8 mouse cellular contexts compared by ENCODE assay signal in the genomic region with DNA sequence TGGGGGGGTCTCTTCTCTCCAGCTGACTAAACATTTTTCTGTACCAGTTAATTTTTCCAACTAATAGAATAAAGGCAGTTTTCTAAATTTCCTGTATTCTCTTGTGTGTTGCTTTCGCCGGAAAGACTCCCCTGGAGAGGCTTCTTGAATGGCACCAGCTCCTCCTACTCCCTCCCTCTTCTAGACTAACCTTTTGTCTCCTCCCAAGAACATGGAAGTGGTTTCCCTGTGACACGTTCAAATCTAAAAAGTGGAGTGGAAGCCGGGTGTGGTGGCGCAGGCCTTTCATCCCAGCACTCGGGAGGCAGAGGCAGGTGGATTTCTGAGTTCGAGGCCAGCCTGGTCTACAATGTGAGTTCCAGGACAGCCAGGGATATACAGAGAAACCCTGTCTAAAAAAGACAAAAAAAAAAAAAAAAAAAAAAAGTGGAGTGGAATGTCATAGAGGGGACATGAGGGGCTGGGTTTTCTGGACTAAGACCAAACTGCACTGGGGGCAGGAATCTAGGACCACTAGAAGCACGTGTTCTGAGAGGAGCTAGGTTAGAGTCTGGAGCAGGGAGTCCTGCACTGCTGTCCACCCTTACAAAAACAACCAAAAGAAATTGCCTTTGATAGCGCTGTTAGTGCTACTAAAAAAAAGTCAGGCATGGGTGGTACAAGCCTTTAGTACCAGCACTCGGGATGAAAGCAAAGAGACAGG. TPM values are rescaled to one million over a fixed set of nuclear protein-coding genes. Genes with fewer than 3 reads are reported as not detected.
DNase-seq lines count a peak whose midpoint lies in the region; ATAC-seq and TF ChIP-seq lines count a peak whose summit lies in the region.

No protein-coding gene starts in this region.

- peaks cover 15% of the 10 kb centered on the region for H3K36me3 ChIP-seq in heart, adult 2 months (ENCODE audit: control insufficient read depth, insufficient read depth, low read length)
- peaks cover 23% of the 10 kb centered on the region for H3K36me3 ChIP-seq in heart, embryonic 16.5 days (ENCODE audit: control insufficient read depth, insufficient read depth)
- H3K36me3 ChIP-seq in macrophage (ENCODE audit: inconsistent target), result peaks cover 24% of the 10 kb centered on the region; the same call in 1 of the 2 replicates

- no peak for TF ChIP-seq CTCF in heart, adult 2 months (IDR thresholded peaks at IDR 0.05)

- H3K4me2 ChIP-seq in heart, embryonic 16.5 days (ENCODE audit: low read depth, low read length), result peak overlapping the region; percentile 73

- WGBS in heart, adult 2 months, result 49% methylated on average over 10 of the region's 10 CpGs
- 63% methylated on average over 10 of the region's 10 CpGs for WGBS in heart, embryonic 16.5 days
- WGBS in macrophage (ENCODE audit: missing documents), result 60% methylated on average over 10 of the region's 10 CpGs

- no peak for TF ChIP-seq EP300 in heart, adult 2 months (IDR thresholded peaks at IDR 0.05; ENCODE audit: insufficient read depth, low read depth, low read length)

- ATAC-seq in heart, embryonic 16.5 days (replicated peaks; ENCODE audit: extremely low read depth, insufficient read depth, low FRiP score), result no peak

- no peak for DNase-seq in heart, adult 2 months
- no peak for DNase-seq in heart, postnatal 14 days
- peak; percentile 53 for DNase-seq in ES-CJ7 (ENCODE audit: low read depth, low spot score)
- DNase-seq in Muller cell, postnatal 12 days (ENCODE audit: inconsistent ontology term), result no peak
- DNase-seq in adrenal gland, postnatal 25 days, result no peak
- no peak for DNase-seq in c-Kit-positive CD71-positive TER-119-positive erythroid progenitor cells, embryonic 14.5 days (ENCODE audit: low spot score)

- H3K79me2 ChIP-seq in heart, adult 2 months (replicated peaks; ENCODE audit: control insufficient read depth, insufficient read depth, low read length), result no peaks in the 10 kb centered on the region
- H3K79me2 ChIP-seq in macrophage (ENCODE audit: inconsistent target), result peaks cover 54% of the 10 kb centered on the region

- H3K9ac ChIP-seq in heart, adult 2 months (ENCODE audit: low read depth, low read length), result no peak overlapping the region
- H3K9ac ChIP-seq in heart, embryonic 16.5 days (ENCODE audit: low read length), result no peak overlapping the region

- no peak for TF ChIP-seq POLR2A in heart, adult 2 months (IDR thresholded peaks at IDR 0.05; ENCODE audit: insufficient read depth, low read depth, low read length)

- H3K27me3 ChIP-seq in heart, adult 2 months (ENCODE audit: control insufficient read depth, insufficient read depth, low read length), result no peaks in the 10 kb centered on the region
- no peaks in the 10 kb centered on the region for H3K27me3 ChIP-seq in heart, embryonic 16.5 days (ENCODE audit: control insufficient read depth, insufficient read depth, low read length)

- H3K4me3 ChIP-seq in heart, adult 2 months, result no peak overlapping the region
- no peak overlapping the region for H3K4me3 ChIP-seq in heart, embryonic 16.5 days (ENCODE audit: low read length)
- no peak overlapping the region for H3K4me3 ChIP-seq in macrophage (ENCODE audit: inconsistent target)

- intact Hi-C loops in heart, adult 2 months (cut with DNase I), result loop anchor here (2.0 kb wide), 1 partner anchor 29 kb away; no protein-coding TSS in a partner anchor
- intact Hi-C loops in heart, postnatal 14 days (cut with DNase I), result loop anchor here (2.0 kb wide), 2 partner anchors 13 to 31 kb away; partner anchors contain the start of genes Rhoa and Tcta

- peaks cover 12% of the 10 kb centered on the region for H3K4me1 ChIP-seq in heart, adult 2 months (ENCODE audit: control insufficient read depth, insufficient read depth, low read length)
- peaks cover 23% of the 10 kb centered on the region for H3K4me1 ChIP-seq in heart, embryonic 16.5 days (ENCODE audit: control insufficient read depth, insufficient read depth, low read length)

- peak overlapping the region; percentile 96 for H3K27ac ChIP-seq in heart, adult 2 months
- H3K27ac ChIP-seq in heart, embryonic 16.5 days (ENCODE audit: low read length), result peak overlapping the region; percentile 97
- H3K27ac ChIP-seq in macrophage, result peak overlapping the region; percentile 98

- H3K9me3 ChIP-seq in heart, embryonic 16.5 days (replicated peaks; ENCODE audit: control insufficient read depth, low read length), result no peaks in the 10 kb centered on the region

RNA-seq across cellular contexts. Expression of gene Gpx1, which starts 0.7 kb away (rescaled TPM):
- 100 to 1,000 TPM in 1 of 2 experiments, 10 to 100 TPM in 1; 92.2 to 130 TPM for total RNA-seq in heart, adult 2 months (2021)
- polyA plus RNA-seq in heart, adult 2 months (2012; rRNA removed), result 212 and 327 TPM in 2 replicates
- total RNA-seq in heart, postnatal 14 days (2021), result 100 to 1,000 TPM; 156 to 161 TPM
- 647 and 680 TPM in 2 replicates for polyA plus RNA-seq in heart, embryonic 16.5 days (2015; fragmentation: Nextera tagmentation; extraction: Ambion mirVana)
- total RNA-seq in macrophage (2018; cell fraction: chromatin; rRNA removed), result 100 to 1,000 TPM in 7 of 26 experiments, 10 to 100 TPM in 19; 27.3 to 289 (median 62.9) TPM
- 1,000 to 10,000 TPM in 17 of 26 experiments, 100 to 1,000 TPM in 9; 803 to 2,239 (median 1,314) TPM for total RNA-seq in macrophage (2018; cell fraction: cytosol; rRNA removed)
- total RNA-seq in macrophage (2018; cell fraction: nucleus; rRNA removed), result 100 to 1,000 TPM; 143 to 499 (median 274) TPM
- 944 to 2,094 TPM (median 1,300 TPM) in 3 replicates for polyA plus RNA-seq in macrophage (2018)
- 711 and 722 TPM in 2 replicates for total RNA-seq in adrenal gland, postnatal 25 days (2021)

RNA-seq across cellular contexts. Expression of gene Usp4, which starts 9.7 kb away (rescaled TPM):
- total RNA-seq in heart, adult 2 months (2021), result 10 to 100 TPM; 66.1 to 74.8 TPM
- 52.7 and 68.6 TPM in 2 replicates for polyA plus RNA-seq in heart, adult 2 months (2012; rRNA removed)
- 10 to 100 TPM; 76.5 to 83.6 TPM for total RNA-seq in heart, postnatal 14 days (2021)
- polyA plus RNA-seq in heart, embryonic 16.5 days (2015; fragmentation: Nextera tagmentation; extraction: Ambion mirVana), result 83.6 and 84.2 TPM in 2 replicates
- total RNA-seq in macrophage (2018; cell fraction: chromatin; rRNA removed), result 100 to 1,000 TPM; 136 to 374 (median 252) TPM
- total RNA-seq in macrophage (2018; cell fraction: cytosol; rRNA removed), result 10 to 100 TPM; 53.2 to 84.9 (median 72.0) TPM
- total RNA-seq in macrophage (2018; cell fraction: nucleus; rRNA removed), result 100 to 1,000 TPM in 24 of 26 experiments, 10 to 100 TPM in 2; 89.6 to 199 (median 148) TPM
- 60.3 to 67.5 TPM (median 67.2 TPM) in 3 replicates for polyA plus RNA-seq in macrophage (2018)
- total RNA-seq in adrenal gland, postnatal 25 days (2021), result 113 and 114 TPM in 2 replicates

RNA-seq across cellular contexts. Expression of gene Tcta, which starts 32.0 kb away (rescaled TPM):
- 10 to 100 TPM; 50.5 to 52.8 TPM for total RNA-seq in heart, adult 2 months (2021)
- polyA plus RNA-seq in heart, adult 2 months (2012; rRNA removed), result 64.8 and 82.4 TPM in 2 replicates
- 10 to 100 TPM; 25.4 to 25.5 TPM for total RNA-seq in heart, postnatal 14 days (2021)
- 32.5 and 34.2 TPM in 2 replicates for polyA plus RNA-seq in heart, embryonic 16.5 days (2015; fragmentation: Nextera tagmentation; extraction: Ambion mirVana)
- 10 to 100 TPM in 7 of 26 experiments, 1 to 10 TPM in 19; 1.3 to 15.5 (median 5.4) TPM for total RNA-seq in macrophage (2018; cell fraction: chromatin; rRNA removed)
- total RNA-seq in macrophage (2018; cell fraction: cytosol; rRNA removed), result 10 to 100 TPM in 19 of 26 experiments, 1 to 10 TPM in 7; 5.3 to 25.4 (median 17.1) TPM
- 10 to 100 TPM in 13 of 26 experiments, 1 to 10 TPM in 13; 2.6 to 30.5 (median 10.4) TPM for total RNA-seq in macrophage (2018; cell fraction: nucleus; rRNA removed)
- polyA plus RNA-seq in macrophage (2018), result 7.0 to 22.0 TPM (median 13.1 TPM) in 3 replicates
- total RNA-seq in adrenal gland, postnatal 25 days (2021), result 38.9 and 49.8 TPM in 2 replicates

RNA-seq across cellular contexts. Expression of gene Rhoa, which starts 32.1 kb away (rescaled TPM):
- total RNA-seq in heart, adult 2 months (2021), result 100 to 1,000 TPM; 216 to 234 TPM
- 110 and 266 TPM in 2 replicates for polyA plus RNA-seq in heart, adult 2 months (2012; rRNA removed)
- 100 to 1,000 TPM; 250 to 262 TPM for total RNA-seq in heart, postnatal 14 days (2021)
- polyA plus RNA-seq in heart, embryonic 16.5 days (2015; fragmentation: Nextera tagmentation; extraction: Ambion mirVana), result 372 and 444 TPM in 2 replicates
- total RNA-seq in macrophage (2018; cell fraction: chromatin; rRNA removed), result 100 to 1,000 TPM in 13 of 26 experiments, 10 to 100 TPM in 13; 77.4 to 166 (median 100) TPM
- 100 to 1,000 TPM; 351 to 428 (median 397) TPM for total RNA-seq in macrophage (2018; cell fraction: cytosol; rRNA removed)
- 100 to 1,000 TPM; 142 to 338 (median 218) TPM for total RNA-seq in macrophage (2018; cell fraction: nucleus; rRNA removed)
- polyA plus RNA-seq in macrophage (2018), result 409 to 646 TPM (median 437 TPM) in 3 replicates
- 358 and 378 TPM in 2 replicates for total RNA-seq in adrenal gland, postnatal 25 days (2021)

RNA-seq across cellular contexts. Expression of gene Amt, which starts 41.3 kb away (rescaled TPM):
- total RNA-seq in heart, adult 2 months (2021), result 1 to 10 TPM; 4.0 to 4.6 TPM
- 4.8 and 9.2 TPM in 2 replicates for polyA plus RNA-seq in heart, adult 2 months (2012; rRNA removed)
- total RNA-seq in heart, postnatal 14 days (2021), result 1 to 10 TPM; 5.4 to 7.0 TPM
- 8.1 and 8.7 TPM in 2 replicates for polyA plus RNA-seq in heart, embryonic 16.5 days (2015; fragmentation: Nextera tagmentation; extraction: Ambion mirVana)
- total RNA-seq in macrophage (2018; cell fraction: chromatin; rRNA removed), result 10 to 100 TPM in 4 of 26 experiments, 1 to 10 TPM in 20, under 1 TPM in 1, not detected in 1; 0.46 to 14.4 (median 5.6) TPM
- under 1 TPM in 13 of 26 experiments, not detected in 13; 0.07 to 0.77 (median 0.19) TPM for total RNA-seq in macrophage (2018; cell fraction: cytosol; rRNA removed)
- total RNA-seq in macrophage (2018; cell fraction: nucleus; rRNA removed), result 1 to 10 TPM in 19 of 26 experiments, under 1 TPM in 5, not detected in 2; 0.18 to 6.7 (median 2.4) TPM
- 0.67 to 1.3 TPM (median 0.96 TPM) in 3 replicates for polyA plus RNA-seq in macrophage (2018)
- total RNA-seq in adrenal gland, postnatal 25 days (2021), result 5.2 and 7.0 TPM in 2 replicates
